Mouse (Mus musculus) kidney, adult 2 months (tissue): Measurements from ENCODE around the gene Pigo.
A peak's percentile ranks its signal among the peaks of the same experiment; 100 is the strongest.

Experiments
- CTCF ChIP-seq: fragments of 200-500 bp; conservative IDR thresholded peaks from 2 replicates; pipeline ENCODE4 v1.5.1; 2011; ENCODE audit warnings: low read depth, mild to moderate bottlenecking, control low read depth, low read length, moderate library complexity, mixed read lengths; ENCODE audit not compliant: insufficient read depth, insufficient read length
- POLR2A ChIP-seq: fragments of 200-500 bp; IDR thresholded peaks from one replicate; pipeline ENCODE4 v1.6.1; 2011; ENCODE audit warnings: low read depth, low read length, control low read depth

DNA sequence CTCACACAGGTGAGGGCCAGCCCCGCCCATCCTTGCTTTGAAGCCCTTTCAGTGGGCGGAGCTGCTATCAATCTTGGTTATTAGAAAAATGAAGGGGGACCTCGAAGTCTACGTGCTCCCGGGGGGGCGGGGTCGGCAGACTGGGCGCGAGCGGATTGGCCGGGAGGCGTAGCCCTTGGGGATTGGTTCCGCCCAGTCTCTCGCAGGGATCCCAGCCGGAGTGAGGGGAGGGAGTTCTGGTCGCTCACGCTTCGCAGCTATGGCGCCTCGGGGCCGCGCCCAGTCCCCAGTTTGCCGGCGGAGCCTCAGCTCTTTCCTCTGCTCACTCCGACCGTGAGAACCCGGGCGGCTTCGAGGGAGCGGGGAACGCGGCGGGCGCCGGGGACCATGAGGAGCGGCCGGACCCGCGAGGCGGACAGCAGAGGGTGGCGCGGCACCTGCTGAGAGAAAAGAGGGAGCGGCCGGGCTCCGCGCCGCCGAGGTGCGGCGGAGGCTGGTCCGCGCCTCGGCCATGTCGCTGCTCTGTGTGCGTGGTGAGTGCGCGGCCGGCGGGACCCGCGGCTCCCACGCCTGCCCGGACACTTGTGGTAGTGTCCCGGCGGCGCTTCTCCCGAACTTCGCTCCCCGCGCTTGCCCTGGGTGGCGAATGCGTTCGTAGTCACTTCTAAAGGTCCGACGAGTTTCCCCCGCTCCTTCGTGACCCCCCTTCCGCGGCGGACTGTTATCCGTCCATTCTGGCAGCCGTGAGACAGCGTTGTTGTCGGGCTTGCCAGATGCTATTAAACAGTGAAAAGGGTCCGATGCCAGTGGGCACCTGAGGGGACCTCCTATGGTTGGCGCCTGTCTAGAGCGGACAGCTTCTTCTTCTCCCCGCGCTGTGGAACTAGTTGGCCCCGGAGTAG, 33.4 kb upstream of the Pigo start, which contains the start of gene Unc13b:
- TF ChIP-seq CTCF (no peak), POLR2A (peak; percentile 26)
